Mouse (Mus musculus) hindbrain, embryonic 15.5 days (tissue): ENCODE measurements at regions not wholly inside any gene's neighbourhood (a gene's known extent, or its start where the extent isn't known, plus 50 kb on each side); places are given as distances from the start of the nearest gene placed in this dataset.

Experiments
- ATAC-seq: fragments of 200-750 bp; cut with Nextera tagmentation; 2 replicates; pipeline ENCODE4 v1.8.0; 2017; ENCODE audit warnings: low read depth, moderate number of reproducible peaks, moderate TSS enrichment; ENCODE audit not compliant: low FRiP score
- H3K27ac ChIP-seq: fragments of 300-500 bp; sonication (generic); replicated peaks from 2 replicates; pipeline ENCODE4 v1.5.1; 2015; ENCODE audit warnings: mild to moderate bottlenecking, inconsistent platforms
- H3K27me3 ChIP-seq: fragments of 300-500 bp; sonication (generic); 2 replicates; pipeline ENCODE4 v1.6.1; 2015; ENCODE audit warnings: control low read depth, inconsistent platforms
- H3K36me3 ChIP-seq: fragments of 300-500 bp; sonication (generic); 2 replicates; pipeline ENCODE4 v1.6.1; 2015; ENCODE audit warnings: control low read depth, inconsistent platforms
- H3K4me1 ChIP-seq: fragments of 300-500 bp; sonication (generic); replicated peaks from 2 replicates; pipeline ENCODE4 v1.6.1; 2015; ENCODE audit warnings: control low read depth, inconsistent platforms
- H3K4me2 ChIP-seq: fragments of 300-500 bp; sonication (generic); 2 replicates; pipeline ENCODE4 v1.6.1; 2015; ENCODE audit warnings: moderate library complexity, mild to moderate bottlenecking, inconsistent platforms
- H3K4me3 ChIP-seq: fragments of 300-500 bp; sonication (generic); 2 replicates; pipeline ENCODE4 v1.5.1; 2015; ENCODE audit warnings: mild to moderate bottlenecking, inconsistent platforms
- H3K9ac ChIP-seq: fragments of 300-500 bp; sonication (generic); 2 replicates; pipeline ENCODE4 v1.6.1; 2015; ENCODE audit warnings: inconsistent platforms
- H3K9me3 ChIP-seq: fragments of 300-500 bp; sonication (generic); 2 replicates; pipeline ENCODE4 v1.6.1; 2016; ENCODE audit warnings: control low read depth, inconsistent platforms
- WGBS: fragments of 180-500 bp; shearing (Covaris S2); methylation state at CpG from one replicate; pipeline ENCODE4 v1.1.7; 2015; 5-methylcytosine and 5-hydroxymethylcytosine counted together

- Histone ChIP-seq H3K4me1 (no peaks in the 10 kb centered on the region), H3K9ac (no peak overlapping the region), H3K36me3 (no peaks in the 10 kb centered on the region), H3K4me3 (no peak overlapping the region), H3K9me3 (no peaks in the 10 kb centered on the region), H3K4me2 (no peak overlapping the region), H3K27me3 (no peaks in the 10 kb centered on the region), H3K27ac (no peak overlapping the region)
- ATAC-seq: no peak
- 93% methylated on average over 2 of the region's 2 CpGs for WGBS
These were observed 753.9 kb upstream of the Lrrc4c start for GRCm38 (mm10) chr2:95564089-95564488.

DNA sequence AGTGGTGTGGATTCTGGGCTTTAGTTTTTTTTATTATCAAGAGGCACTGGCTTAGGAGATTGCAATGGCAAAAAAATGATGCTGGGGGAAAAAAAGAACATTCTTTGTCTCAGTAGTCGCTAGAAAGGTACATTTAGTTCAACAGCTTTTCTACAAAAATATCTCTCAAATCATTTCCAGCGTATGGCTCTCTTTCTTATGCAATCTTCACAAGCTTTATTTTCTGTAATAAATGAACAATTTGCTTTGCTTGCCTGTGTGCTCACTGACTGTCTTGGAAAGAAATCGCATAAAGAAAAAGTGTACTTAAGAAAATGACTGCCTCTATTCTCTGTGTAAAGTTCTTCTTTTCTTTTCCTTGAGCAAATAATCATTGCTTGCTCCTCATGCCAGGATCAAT, 742.1 kb upstream of the Lrrc4c start:
- no peak overlapping the region for H3K4me2 ChIP-seq
- WGBS: 79% methylated on average over 3 of the region's 3 CpGs
- H3K9me3 ChIP-seq: no peaks in the 10 kb centered on the region
- H3K4me1 ChIP-seq: no peaks in the 10 kb centered on the region
- H3K27me3 ChIP-seq: no peaks in the 10 kb centered on the region
- no peak overlapping the region for H3K27ac ChIP-seq
- H3K9ac ChIP-seq: no peak overlapping the region
- H3K4me3 ChIP-seq: no peak overlapping the region
- no peak for ATAC-seq
- H3K36me3 ChIP-seq: no peaks in the 10 kb centered on the region

DNA sequence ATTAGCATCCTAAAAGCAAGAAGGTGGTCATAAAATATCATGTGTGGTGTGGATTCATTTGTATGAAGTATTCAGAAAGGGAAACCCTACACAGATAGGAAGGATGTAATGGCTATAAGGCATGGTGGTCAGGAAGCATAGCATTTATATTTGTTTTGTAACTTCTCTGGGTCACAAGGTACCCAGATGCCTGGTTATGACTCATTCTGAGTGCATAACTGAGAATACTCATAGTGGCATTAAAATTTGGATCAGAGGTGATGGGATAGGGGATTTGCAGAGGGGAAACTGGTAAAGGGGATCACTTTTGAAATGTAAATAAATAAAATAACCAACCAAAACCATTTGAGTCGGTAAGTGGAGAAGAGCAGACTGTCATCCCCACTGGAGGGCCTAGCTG, 738.8 kb upstream of the Lrrc4c start:
- no peak for ATAC-seq
- Histone ChIP-seq H3K4me2 (no peak overlapping the region), H3K4me1 (no peaks in the 10 kb centered on the region), H3K27me3 (no peaks in the 10 kb centered on the region), H3K9ac (no peak overlapping the region), H3K27ac (no peak overlapping the region), H3K9me3 (no peaks in the 10 kb centered on the region), H3K4me3 (no peak overlapping the region), H3K36me3 (no peaks in the 10 kb centered on the region)
- 88% methylated on average over 1 of the region's 1 CpGs for WGBS

DNA sequence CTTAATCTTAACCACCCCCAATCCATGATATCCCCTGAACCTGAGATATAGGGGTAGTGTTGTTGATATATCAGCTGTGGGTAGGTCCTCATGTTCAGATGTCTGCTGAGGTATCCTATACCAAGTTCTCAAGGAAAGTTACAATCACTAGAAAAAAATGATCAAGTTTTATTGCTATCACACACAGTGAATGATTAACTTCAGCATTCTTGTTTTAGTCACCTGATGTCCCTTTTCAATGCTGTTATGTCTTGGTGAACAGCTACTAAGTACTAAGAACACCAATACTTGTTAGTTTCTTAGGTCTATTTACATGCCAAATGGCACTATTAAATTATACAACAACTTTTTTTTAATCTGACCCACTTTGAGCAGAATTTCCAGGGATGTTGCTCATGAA, 732.0 kb upstream of the Lrrc4c start:
- Histone ChIP-seq H3K9ac (no peak overlapping the region), H3K27me3 (no peaks in the 10 kb centered on the region), H3K36me3 (no peaks in the 10 kb centered on the region), H3K9me3 (no peaks in the 10 kb centered on the region), H3K4me1 (no peaks in the 10 kb centered on the region), H3K4me3 (no peak overlapping the region), H3K27ac (no peak overlapping the region), H3K4me2 (no peak overlapping the region)
- no peak for ATAC-seq

GRCm38 (mm10) chr2:95587044-95587443, 730.9 kb upstream of the Lrrc4c start:
- 19% methylated on average over 4 of the region's 4 CpGs for WGBS
- no peaks in the 10 kb centered on the region for H3K9me3 ChIP-seq
- H3K27ac ChIP-seq: no peak overlapping the region
- H3K9ac ChIP-seq: no peak overlapping the region
- no peak for ATAC-seq
- H3K4me2 ChIP-seq: no peak overlapping the region
- H3K36me3 ChIP-seq: no peaks in the 10 kb centered on the region
- H3K4me3 ChIP-seq: no peak overlapping the region
- H3K4me1 ChIP-seq: no peaks in the 10 kb centered on the region
- H3K27me3 ChIP-seq: no peaks in the 10 kb centered on the region

- Histone ChIP-seq H3K9ac (no peak overlapping the region), H3K27ac (no peak overlapping the region), H3K4me2 (no peak overlapping the region), H3K4me1 (no peaks in the 10 kb centered on the region), H3K36me3 (no peaks in the 10 kb centered on the region), H3K27me3 (no peaks in the 10 kb centered on the region), H3K4me3 (no peak overlapping the region), H3K9me3 (no peaks in the 10 kb centered on the region)
- no peak for ATAC-seq
- 56% methylated on average over 5 of the region's 5 CpGs for WGBS
These were observed 704.6 kb upstream of the Lrrc4c start for GRCm38 (mm10) chr2:95613354-95613753.

GRCm38 (mm10) chr2:95637533-95637932, 680.4 kb upstream of the Lrrc4c start:
- Histone ChIP-seq H3K9ac (no peak overlapping the region), H3K9me3 (no peaks in the 10 kb centered on the region), H3K36me3 (no peaks in the 10 kb centered on the region), H3K4me1 (no peaks in the 10 kb centered on the region), H3K4me3 (no peak overlapping the region), H3K27me3 (no peaks in the 10 kb centered on the region), H3K27ac (no peak overlapping the region), H3K4me2 (no peak overlapping the region)
- WGBS: 94% methylated on average over 1 of the region's 1 CpGs
- ATAC-seq: no peak

- Histone ChIP-seq H3K27ac (no peak overlapping the region), H3K4me2 (no peak overlapping the region), H3K4me3 (no peak overlapping the region), H3K9ac (no peak overlapping the region), H3K27me3 (no peaks in the 10 kb centered on the region), H3K4me1 (no peaks in the 10 kb centered on the region), H3K9me3 (no peaks in the 10 kb centered on the region), H3K36me3 (no peaks in the 10 kb centered on the region)
- 95% methylated on average over 6 of the region's 6 CpGs for WGBS
- no peak for ATAC-seq
These were observed 643.6 kb upstream of the Lrrc4c start for GRCm38 (mm10) chr2:95674347-95674746.

DNA sequence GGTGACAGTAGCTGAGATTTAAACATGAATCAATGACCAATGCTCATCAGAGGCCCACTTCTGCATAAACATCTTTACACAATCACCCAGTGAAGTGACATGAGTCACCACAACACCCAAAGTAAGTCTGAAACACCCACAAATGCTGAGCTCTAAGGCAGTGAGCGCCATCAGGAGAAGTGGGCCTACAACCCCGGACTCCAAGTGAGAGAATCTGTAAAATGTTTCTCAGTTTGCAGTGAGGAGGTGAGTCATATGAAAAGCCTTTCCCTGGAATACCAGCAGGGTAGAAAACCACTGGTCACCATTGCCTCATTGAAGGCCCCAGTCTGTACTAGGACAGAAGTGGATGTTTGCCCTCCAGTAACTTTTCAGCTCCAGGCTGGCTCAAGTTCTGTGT, 602.6 kb upstream of the Lrrc4c start:
- H3K27me3 ChIP-seq: no peaks in the 10 kb centered on the region
- no peak overlapping the region for H3K27ac ChIP-seq
- no peaks in the 10 kb centered on the region for H3K9me3 ChIP-seq
- no peak overlapping the region for H3K4me3 ChIP-seq
- ATAC-seq: no peak
- H3K4me2 ChIP-seq: no peak overlapping the region
- no peaks in the 10 kb centered on the region for H3K4me1 ChIP-seq
- H3K9ac ChIP-seq: no peak overlapping the region
- no peaks in the 10 kb centered on the region for H3K36me3 ChIP-seq
- 89% methylated on average over 2 of the region's 2 CpGs for WGBS
